Mouse (Mus musculus) mouse embryonic stem cell (cell line): ENCODE results near the gene Kctd13.

Experiments used
- in situ Hi-C, 2 experiments: fragments of 300-500 bp; cut with MboI; formaldehyde crosslinking; loops; 1 replicate in 1 of 2; 3 replicates in 1 of 2; pipeline ENCODE4 v1.14.3; 2019 to 2020; ENCODE audit warnings: low sequenced_read_pairs in 2 of 2, low pct_unique_long_range_greater_than_20kb in 1 of 2, mixed read lengths in 1 of 2; ENCODE audit not compliant: unreplicated experiment in 1 of 2

Gene Kctd13

DNA sequence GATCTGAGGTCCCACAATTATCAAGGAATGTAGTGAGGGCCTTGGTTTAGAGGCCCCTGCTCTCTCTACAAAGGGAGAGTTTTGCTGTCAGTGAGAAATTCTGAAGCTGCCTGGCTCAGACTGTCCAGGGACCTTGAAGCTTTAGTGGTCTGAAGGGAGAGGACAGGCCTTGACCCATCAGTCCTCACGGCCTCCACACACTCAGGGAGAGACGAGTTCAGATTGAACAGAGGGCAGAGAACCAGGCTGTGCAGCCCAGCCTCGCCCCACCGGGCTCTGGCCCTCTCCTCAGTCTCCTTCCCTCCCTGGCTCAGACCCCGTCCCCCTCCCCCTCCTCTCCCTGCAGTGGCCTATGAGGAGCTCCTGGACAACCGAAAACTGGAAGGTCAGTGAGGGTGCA, 38.7 kb downstream of the Kctd13 start:
- in situ Hi-C loops: loop anchor here in 1 of 2 experiments (25.0 kb wide), 1 partner anchor 130 kb away; the partner anchor contains the start of genes 4930451I11Rik and Doc2a

GRCm38 (mm10) chr7:126975493-126975892, 46.8 kb downstream of the Kctd13 start:
- in situ Hi-C loops: no loop called here

DNA sequence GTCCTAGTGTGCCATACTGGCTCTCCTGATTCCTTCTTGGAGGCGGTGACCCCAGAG, 47.0 kb downstream of the Kctd13 start, which contains the start of gene Cdipt:
Gene Cdipt, plus strand, starts transcription at position 22 of the 57 bp plus-strand sequence.
- in situ Hi-C loops: no loop called here

GRCm38 (mm10) chr7:126975950-126976866, 47.5 kb downstream of the Kctd13 start, which contains the start of gene Cdiptos:
Gene Cdiptos, minus strand, starts transcription at chr7:126976098.
- in situ Hi-C loops: no loop called here

- in situ Hi-C loops: no loop called here
Measured at GRCm38 (mm10) chr7:126976878-126977459, 48.3 kb downstream of the Kctd13 start.

- in situ Hi-C loops: no loop called here
Measured at GRCm38 (mm10) chr7:126978841-126979240, 50.2 kb downstream of the Kctd13 start.

DNA sequence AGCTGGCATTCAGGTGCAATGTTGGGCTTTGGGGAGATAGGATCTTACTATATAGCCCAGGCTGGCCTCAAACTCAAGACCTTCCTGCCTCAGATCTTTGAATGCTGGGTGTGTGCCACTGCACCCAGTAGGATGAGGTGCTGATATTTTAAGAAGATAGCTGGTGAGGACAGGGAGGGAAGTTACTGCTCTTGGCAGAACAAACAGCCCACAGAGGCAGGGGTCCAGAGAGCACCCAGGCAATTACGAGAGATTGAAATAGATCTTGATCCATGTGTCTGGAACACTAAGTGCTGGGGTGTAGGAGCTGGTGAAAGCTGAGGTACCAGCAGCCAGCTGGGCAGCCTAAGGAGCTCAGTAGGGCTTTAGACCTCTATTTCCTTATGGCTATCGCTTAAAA, 52.9 kb downstream of the Kctd13 start:
- in situ Hi-C loops: no loop called here

DNA sequence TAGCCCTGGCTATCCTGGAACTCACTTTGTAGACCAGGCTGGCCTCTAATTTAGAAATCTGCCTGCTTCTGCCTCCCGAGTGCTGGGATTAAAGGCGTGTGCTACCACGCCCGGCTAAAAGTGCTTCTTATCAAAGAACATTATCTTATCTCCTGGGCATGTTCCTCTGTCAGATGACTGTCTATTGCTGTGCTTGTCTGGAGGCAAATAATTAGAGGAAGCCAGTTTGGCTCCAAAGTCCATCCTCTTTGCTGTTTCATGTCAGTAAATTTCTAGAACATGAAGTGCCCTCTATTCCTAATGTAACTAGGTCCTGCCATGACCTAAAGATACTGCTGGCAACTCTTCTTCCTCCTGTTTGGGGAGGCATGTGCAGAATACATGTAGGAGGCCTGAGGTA, 53.4 kb downstream of the Kctd13 start:
- in situ Hi-C loops: no loop called here

DNA sequence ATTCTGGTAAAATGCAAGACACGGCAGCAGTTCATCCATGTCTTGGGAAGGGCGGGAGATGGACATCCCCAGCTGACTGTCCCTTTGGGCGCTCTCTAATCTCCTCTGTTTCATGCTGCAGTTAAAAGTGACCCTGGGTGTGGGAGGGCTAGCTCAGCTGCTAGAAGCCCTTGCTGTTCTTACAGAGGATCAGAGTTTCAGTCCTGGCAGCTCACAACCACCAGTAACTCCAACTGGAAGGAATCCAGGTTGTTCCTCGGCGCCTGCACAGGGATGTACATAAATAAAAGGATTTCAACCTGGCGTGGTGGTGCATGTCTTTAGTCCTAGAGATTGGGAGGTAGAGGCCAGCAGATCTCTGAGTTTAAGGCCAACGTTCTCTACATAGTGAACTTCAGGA, 54.4 kb downstream of the Kctd13 start:
- in situ Hi-C loops: no loop called here

- in situ Hi-C loops: no loop called here
Measured at GRCm38 (mm10) chr7:126984667-126985444, 56.2 kb downstream of the Kctd13 start.

GRCm38 (mm10) chr7:126986319-126986718, 57.6 kb downstream of the Kctd13 start:
- in situ Hi-C loops: no loop called here

GRCm38 (mm10) chr7:126988816-126989215, 60.1 kb downstream of the Kctd13 start:
- in situ Hi-C loops: no loop called here
